Mouse (Mus musculus) MN1 (cell line): ENCODE data around the gene Gja1.

ENCODE experiments used
- DNase-seq: peaks from one replicate; pipeline ENCODE4 v3.0.0-alpha.2; 2016; ENCODE audit warnings: low spot score

The Gja1 gene

GRCm38 (mm10) chr10:56415894-56416570 lies 38.9 kb downstream of the Gja1 start:
- DNase-seq, result no peak

- no peak for DNase-seq
Measured at GRCm38 (mm10) chr10:56422518-56422917, 45.4 kb downstream of the Gja1 start.

GRCm38 (mm10) chr10:56425016-56425798 lies 48.1 kb downstream of the Gja1 start:
- no peak for DNase-seq

GRCm38 (mm10) chr10:56426369-56426768 lies 49.2 kb downstream of the Gja1 start:
- DNase-seq, result no peak

GRCm38 (mm10) chr10:56427382-56427781 lies 50.3 kb downstream of the Gja1 start:
- no peak for DNase-seq

- no peak for DNase-seq
Measured at GRCm38 (mm10) chr10:56427827-56428226, 50.7 kb downstream of the Gja1 start.

- no peak for DNase-seq
Measured at GRCm38 (mm10) chr10:56429011-56429410, 51.9 kb downstream of the Gja1 start.

- DNase-seq, result no peak
Measured at GRCm38 (mm10) chr10:56431600-56432389, 54.7 kb downstream of the Gja1 start.

GRCm38 (mm10) chr10:56432390-56432709 lies 55.2 kb downstream of the Gja1 start:
- no peak for DNase-seq

- DNase-seq, result no peak
Measured at GRCm38 (mm10) chr10:56437290-56437689, 60.2 kb downstream of the Gja1 start.

GRCm38 (mm10) chr10:56439638-56440037 lies 62.5 kb downstream of the Gja1 start:
- no peak for DNase-seq

- DNase-seq, result no peak
Measured at GRCm38 (mm10) chr10:56444457-56444856, 67.3 kb downstream of the Gja1 start.

GRCm38 (mm10) chr10:56449030-56449429 lies 71.9 kb downstream of the Gja1 start:
- DNase-seq, result no peak
